Mouse (Mus musculus): ENCODE measurements at regions not wholly inside any gene's neighbourhood (a gene's known extent, or its start where the extent isn't known, plus 50 kb on each side); places are given as distances from the start of the nearest gene placed in this dataset.

DNA sequence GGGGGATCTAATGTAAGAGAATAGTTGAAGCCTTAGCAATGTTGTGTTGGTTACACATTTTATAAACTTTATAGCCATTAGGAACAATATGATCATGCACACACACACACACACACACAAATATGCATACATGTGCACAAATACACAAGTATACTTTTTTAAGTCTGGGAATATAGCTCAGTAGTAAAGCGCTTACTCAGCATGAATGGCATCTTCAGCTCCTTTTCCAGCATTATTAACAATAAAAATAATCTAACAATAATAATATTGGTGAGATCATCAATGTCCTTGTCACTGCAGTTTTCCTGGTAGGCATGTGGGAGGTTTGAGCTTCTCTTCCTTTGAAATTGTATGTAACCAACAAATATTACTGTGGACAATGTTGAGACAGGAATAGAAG, 70.1 kb upstream of the Otogl start:
- no peak for TF ChIP-seq MAZ (IDR thresholded peaks at IDR 0.05; ENCODE audit: low read depth, low read length)
- no peak for TF ChIP-seq CHD2 (IDR thresholded peaks at IDR 0.05; ENCODE audit: low read length)
- no peak for TF ChIP-seq PAX5 (IDR thresholded peaks at IDR 0.05; ENCODE audit: low read length)
- no peak for TF ChIP-seq CTCF (conservative IDR thresholded peaks at IDR 0.05 in 1 of 2, IDR thresholded peaks at IDR 0.05 in 1 of 2; ENCODE audit: low read depth in 2 of 2, low read length in 2 of 2)
- no peak for TF ChIP-seq CHD1 (IDR thresholded peaks at IDR 0.05; ENCODE audit: low read depth, low read length)
